Mouse (Mus musculus) left cerebral cortex, postnatal 25 days (tissue): Measurements from ENCODE around the gene Atp2a1. TPM values are rescaled to one million over a fixed set of nuclear protein-coding genes. Genes with fewer than 3 reads are reported as not detected.
A peak's percentile ranks its signal among the peaks of the same experiment; 100 is the strongest.

Experiments
- DNase-seq, 2 experiments: peaks; one replicate each; pipeline ENCODE4 v3.0.0; 2022; ENCODE audit warnings: low spot score in 2 of 2, mixed read lengths in 1 of 2
- intact Hi-C: fragments of 180-260 bp; cut with DNase I; formaldehyde crosslinking; loops from one replicate; pipeline ENCODE4 v1.15.1; 2025
- total RNA-seq, 2 experiments: library from RNA; stranded (reverse); gene quantifications; 2 replicates each; pipeline ENCODE4 v1.2.3; 2021

Gene Atp2a1
- total RNA-seq, 2 experiments from 2014 or later, result 0.32 to 0.39 TPM

- intact Hi-C loops, result loop anchor here (1.0 to 5.0 kb wide), 4 partner anchors 12 to 78 kb away; partner anchors contain the start of genes Atxn2l, Nfatc2ip, Rabep2 and Tufm
- DNase-seq, result peak; percentile 89 to 93
Measured at GRCm38 (mm10) chr7:126474993-126475581, 12.2 kb upstream of the Atp2a1 start, which contains the start of gene Sh2b1. Gene Sh2b1 (minus strand): TSS chr7:126475424.

DNA sequence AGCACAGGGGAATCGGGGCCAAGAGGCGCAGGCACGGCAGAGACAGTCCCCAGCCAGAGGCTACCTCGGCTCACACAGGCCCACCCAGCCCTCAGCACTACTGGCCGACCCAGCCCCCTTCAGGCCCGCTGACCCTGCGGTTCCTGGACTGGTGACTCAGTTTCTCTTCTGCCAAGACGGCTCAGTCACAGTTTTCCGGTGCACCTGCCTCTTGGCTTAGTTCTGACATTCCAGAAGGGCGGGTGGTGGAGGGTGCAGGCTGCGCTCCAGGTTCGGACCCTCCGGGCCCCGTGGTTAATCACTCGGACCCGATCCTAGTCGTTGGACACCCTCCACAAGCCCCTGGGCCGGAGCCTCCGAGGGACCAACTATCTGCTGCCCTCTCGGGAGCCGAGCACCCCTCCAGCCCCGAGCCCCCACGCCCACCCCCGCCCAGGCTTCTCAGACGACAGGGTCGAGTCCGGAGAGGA lies 11.6 kb upstream of the Atp2a1 start:
- intact Hi-C loops, result loop anchor here (2.0 to 5.0 kb wide), 2 partner anchors 46 to 77 kb away; partner anchors contain the start of genes Nfatc2ip and Rabep2
- DNase-seq, result no peak

GRCm38 (mm10) chr7:126473470-126474086 lies 10.7 kb upstream of the Atp2a1 start:
- DNase-seq, result no peak
- intact Hi-C loops, result loop anchor here (2.0 to 5.0 kb wide), 2 partner anchors 45 to 76 kb away; partner anchors contain the start of genes Nfatc2ip and Rabep2

GRCm38 (mm10) chr7:126472713-126473112 lies 9.8 kb upstream of the Atp2a1 start:
- intact Hi-C loops, result loop anchor here (5.0 kb wide), 1 partner anchor 75 kb away; the partner anchor contains the start of gene Nfatc2ip
- no peak for DNase-seq

GRCm38 (mm10) chr7:126472306-126472705 lies 9.4 kb upstream of the Atp2a1 start:
- intact Hi-C loops, result loop anchor here (5.0 kb wide), 1 partner anchor 75 kb away; the partner anchor contains the start of gene Nfatc2ip
- DNase-seq, result no peak

DNA sequence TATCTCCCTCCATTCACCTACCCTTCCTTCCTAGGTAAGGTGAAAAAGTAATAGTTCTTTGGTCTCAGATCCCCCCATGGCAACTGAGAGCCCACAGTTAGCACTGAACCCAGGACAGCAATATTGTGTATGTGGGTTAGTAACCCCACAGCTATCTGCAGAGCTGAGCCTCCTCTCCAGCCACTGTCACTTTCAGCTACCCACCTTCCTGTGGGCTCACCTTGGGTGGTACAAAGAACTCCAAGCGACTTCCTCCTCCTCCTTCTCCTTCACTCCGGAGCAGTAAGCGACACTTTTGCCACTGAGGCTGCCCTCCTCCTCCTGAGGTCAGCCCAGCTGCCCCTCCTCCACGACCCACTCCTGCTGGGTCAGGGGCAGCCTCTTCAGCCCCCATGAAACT lies 8.9 kb upstream of the Atp2a1 start:
- intact Hi-C loops, result loop anchor here (5.0 kb wide), 1 partner anchor 75 kb away; the partner anchor contains the start of gene Nfatc2ip
- DNase-seq, result no peak

DNA sequence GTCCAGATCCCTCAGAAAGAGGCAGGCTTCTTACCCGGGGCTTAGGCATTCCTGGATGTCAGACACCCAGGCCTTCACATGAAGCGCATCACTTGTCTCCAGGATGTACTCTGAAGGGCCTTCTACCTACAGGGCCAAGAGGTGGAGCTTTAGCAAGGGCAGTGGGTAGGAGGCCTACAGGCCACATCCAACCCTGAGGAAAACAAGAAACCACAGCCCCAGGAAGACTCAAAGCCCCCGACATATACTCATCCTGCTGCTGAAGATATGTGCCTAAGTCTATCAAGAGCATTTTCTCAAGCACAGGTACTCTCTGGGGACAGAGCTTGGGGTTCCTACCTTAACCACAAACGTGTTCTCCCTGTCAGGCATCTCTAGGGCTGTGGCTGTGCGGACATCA lies 8.5 kb upstream of the Atp2a1 start:
- intact Hi-C loops, result loop anchor here (5.0 kb wide), 1 partner anchor 74 kb away; the partner anchor contains the start of gene Nfatc2ip
- no peak for DNase-seq

DNA sequence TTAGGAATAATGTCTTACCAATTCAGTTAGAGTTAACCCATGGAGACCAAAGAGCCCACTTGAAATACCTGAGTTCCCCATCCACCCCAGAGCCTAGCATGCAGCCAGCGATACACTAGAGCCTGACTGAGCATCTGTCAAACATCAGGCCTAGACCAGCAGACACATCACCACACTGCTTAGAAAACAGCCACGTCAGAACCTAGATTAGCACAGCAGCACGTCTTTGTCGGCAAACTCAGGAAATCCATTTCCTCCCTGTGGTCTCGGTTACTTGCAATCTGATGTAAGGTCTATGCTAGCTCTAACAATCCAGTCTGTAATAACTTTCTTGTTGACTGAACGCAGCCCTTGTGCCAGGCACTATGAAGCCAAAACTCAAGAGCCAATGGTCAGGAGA lies 7.2 kb upstream of the Atp2a1 start:
- intact Hi-C loops, result loop anchor here (5.0 kb wide), 1 partner anchor 73 kb away; the partner anchor contains the start of gene Nfatc2ip
- DNase-seq, result no peak

- intact Hi-C loops, result no loop called here
Measured at GRCm38 (mm10) chr7:126467834-126468627, 5.1 kb upstream of the Atp2a1 start.

DNA sequence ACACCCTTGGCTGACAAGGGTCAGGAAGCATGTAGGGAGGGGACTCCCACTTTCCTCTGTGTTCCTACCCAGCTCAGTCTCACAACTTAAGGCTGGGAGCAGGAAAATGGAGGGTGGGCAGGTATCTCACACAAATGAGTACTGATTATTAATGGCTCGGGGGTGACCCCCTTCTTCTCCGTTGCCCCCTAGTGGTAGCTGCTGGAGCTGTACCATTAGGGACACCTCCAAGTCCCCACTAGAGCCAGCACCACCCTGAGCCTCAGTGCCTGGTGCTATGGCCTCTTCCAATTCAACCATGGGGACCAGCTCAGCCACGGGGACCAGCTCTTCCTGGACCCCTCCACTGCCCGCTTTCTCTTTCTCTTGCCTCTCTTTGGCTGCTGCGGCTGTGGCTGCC lies 4.4 kb upstream of the Atp2a1 start:
- intact Hi-C loops, result no loop called here
- DNase-seq, result no peak

More at GRCm38 (mm10) chr7:126467834-126468627, 5.1 kb upstream of the Atp2a1 start:
- no peak for DNase-seq

DNA sequence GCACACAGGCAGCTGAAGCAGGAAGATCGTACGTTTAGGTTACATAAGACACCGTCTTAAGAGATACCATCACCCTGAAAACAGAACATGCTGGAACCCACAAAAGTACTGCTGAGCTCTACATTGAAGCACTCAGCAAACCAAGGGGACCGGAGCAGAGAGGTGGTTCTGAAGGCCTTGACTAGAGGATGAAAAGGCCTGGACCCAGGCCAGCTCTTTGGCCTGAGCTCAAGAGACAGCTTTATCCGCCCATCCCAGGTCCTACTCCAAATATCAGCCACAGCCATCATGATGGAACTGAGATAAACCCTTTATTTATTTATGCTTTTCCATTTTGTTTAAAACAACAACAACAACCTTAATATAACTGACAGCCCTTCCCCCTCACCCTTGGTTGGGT lies 3.8 kb upstream of the Atp2a1 start:
- intact Hi-C loops, result no loop called here
- DNase-seq, result no peak

DNA sequence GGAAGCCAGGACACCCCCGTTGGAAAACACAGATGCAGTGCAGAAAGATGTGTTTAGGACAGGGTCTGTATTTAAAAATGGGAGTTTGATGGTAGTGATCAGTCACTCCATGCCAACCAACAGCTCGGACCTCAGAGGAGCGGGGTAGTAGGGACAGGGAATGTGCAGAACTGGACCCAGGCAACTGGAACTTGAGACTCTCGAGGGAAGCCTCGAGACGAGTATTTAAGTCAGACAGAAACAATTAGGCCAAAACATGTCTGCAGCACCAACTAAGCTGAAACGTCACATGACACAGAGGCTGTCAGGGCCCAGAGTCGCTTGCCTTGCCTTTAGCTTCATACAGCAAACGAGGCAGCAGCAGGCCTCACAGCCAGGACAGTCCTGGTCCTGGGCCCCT lies 3.2 kb upstream of the Atp2a1 start:
- no peak for DNase-seq
- intact Hi-C loops, result no loop called here

DNA sequence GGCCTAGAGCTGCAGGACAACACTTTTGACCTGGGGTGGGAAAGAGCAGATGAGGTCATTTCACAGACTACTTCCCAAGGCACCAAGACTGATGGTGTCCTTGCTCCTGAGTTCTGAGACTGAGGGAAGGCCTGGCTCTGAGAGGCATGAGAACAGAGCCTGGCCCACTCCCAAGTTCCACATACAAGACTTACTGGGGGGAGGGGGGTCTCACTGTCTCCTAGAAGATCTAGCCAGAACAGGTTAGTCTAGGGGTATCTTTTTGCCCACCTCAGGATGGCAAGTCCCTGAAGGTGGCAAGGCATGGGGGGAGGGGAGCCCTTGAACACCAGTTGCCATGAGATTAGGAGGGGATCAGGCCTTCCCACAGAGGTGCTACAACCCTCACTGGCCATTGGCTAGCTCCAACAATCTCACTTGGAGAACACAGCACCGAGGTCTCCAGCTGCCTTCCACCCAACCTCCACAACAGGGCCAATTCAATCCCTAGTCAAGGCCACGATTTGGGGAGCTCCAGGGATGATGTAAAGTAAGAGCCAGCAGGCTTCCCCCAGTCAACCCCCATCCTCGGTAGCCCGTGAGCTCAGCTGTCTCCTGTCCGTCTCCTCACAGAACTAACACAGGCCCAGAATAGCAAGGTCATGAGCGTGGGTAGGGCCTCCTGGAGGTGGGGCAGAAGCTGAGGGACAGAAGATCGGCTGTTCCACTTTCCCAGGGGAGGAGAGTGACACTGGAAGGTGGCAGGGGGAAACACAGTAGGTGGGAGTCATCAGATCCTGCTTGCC lies 2.5 kb upstream of the Atp2a1 start:
- intact Hi-C loops, result no loop called here

GRCm38 (mm10) chr7:126464836-126465235 lies 1.9 kb upstream of the Atp2a1 start:
- DNase-seq, result no peak
- intact Hi-C loops, result no loop called here

More for the DNA sequence above, 2.5 kb upstream of the Atp2a1 start:
- DNase-seq, result no peak

GRCm38 (mm10) chr7:126464121-126464520 lies 1.2 kb upstream of the Atp2a1 start:
- DNase-seq, result no peak
- intact Hi-C loops, result no loop called here

DNA sequence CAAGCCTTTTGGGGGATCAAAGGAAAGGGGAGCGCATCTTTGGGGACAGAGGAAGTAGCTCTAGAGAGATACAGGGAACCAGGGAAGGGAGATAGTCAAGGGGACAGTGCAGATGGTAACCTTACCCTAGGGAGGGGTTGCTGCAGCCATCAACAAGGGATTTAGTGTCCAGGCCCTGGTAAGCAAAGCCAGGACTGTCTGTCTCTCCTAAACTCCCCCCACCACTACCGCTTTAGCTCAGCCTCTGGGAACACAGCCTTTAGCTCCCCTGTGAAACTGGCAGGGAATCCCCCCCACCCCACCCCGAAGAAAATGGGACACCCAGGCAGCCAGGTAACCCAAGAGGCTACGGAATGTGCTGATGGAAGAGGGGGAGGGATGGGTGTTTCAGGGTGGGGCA lies 639 bp upstream of the Atp2a1 start:
- intact Hi-C loops, result no loop called here
- DNase-seq, result no peak

GRCm38 (mm10) chr7:126461626-126462025 lies 1.3 kb downstream of the Atp2a1 start:
- intact Hi-C loops, result no loop called here
- DNase-seq, result no peak

GRCm38 (mm10) chr7:126460623-126461399 lies 2.1 kb downstream of the Atp2a1 start:
- intact Hi-C loops, result no loop called here
- no peak for DNase-seq
